Mouse (Mus musculus) adrenal gland, adult 18-20 months (tissue): ENCODE data around the gene Dsn1. TPM values are rescaled to one million over a fixed set of nuclear protein-coding genes. Genes with fewer than 3 reads are reported as not detected.

Source experiments
- DNase-seq, 2 experiments: peaks; one replicate each; pipeline ENCODE4 v3.0.0; 2021 to 2022; ENCODE audit warnings: low spot score in 2 of 2
- total RNA-seq, 2 experiments: library from RNA; stranded (reverse); gene quantifications; 1 replicate in 1 of 2; 2 replicates in 1 of 2; pipeline ENCODE4 v1.2.3; 2021

Dsn1 gene
- total RNA-seq, 2 experiments from 2014 or later, result 2.8 to 3.8 TPM

- DNase-seq, result no peak
Observed at GRCm38 (mm10) chr2:156973316-156974100, 33.4 kb downstream of the Dsn1 start.

DNA sequence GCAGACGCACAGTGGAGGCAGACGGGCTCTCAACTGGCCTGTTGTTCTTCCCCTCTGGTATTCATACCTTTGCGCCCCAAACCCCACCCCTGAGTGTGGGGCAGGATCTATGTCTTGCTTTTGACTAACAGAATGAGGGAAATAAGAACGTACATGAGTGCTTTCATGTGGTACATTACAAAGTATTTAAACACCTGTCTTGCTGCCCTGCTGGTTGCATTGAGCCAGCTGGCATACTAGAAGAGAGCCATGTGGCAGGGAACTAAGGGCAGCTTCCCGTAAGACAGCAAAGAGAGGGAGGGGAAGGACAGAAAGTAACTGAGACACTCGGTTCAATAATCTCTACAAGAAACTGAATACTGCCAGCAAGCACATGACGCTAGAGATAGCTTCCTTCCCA is 36.7 kb downstream of the Dsn1 start:
- no peak for DNase-seq

DNA sequence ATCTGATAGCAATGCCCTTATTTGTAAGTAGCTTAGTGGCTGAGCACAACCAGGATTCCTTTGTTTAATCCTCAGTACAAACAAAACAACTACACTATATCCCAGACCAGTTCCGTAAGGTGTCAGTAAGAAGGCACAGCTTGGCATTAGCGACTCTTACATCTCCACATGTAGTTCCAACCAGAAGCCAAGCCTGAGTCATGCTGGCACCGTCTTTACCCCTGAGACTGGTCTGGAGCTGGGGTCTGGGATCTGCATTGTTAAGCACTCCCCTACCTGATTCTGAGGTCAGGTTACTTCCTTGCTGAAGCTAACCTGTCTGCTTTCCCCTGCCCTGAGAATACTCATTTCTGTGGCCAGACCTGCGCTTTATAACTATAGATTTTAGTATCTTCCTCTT is 38.5 kb downstream of the Dsn1 start:
- DNase-seq, result no peak

GRCm38 (mm10) chr2:156967388-156967787 is 39.6 kb downstream of the Dsn1 start:
- DNase-seq, result no peak

GRCm38 (mm10) chr2:156963891-156964290 is 43.1 kb downstream of the Dsn1 start:
- no peak for DNase-seq

GRCm38 (mm10) chr2:156958496-156959252 is 48.3 kb downstream of the Dsn1 start:
- no peak for DNase-seq

DNA sequence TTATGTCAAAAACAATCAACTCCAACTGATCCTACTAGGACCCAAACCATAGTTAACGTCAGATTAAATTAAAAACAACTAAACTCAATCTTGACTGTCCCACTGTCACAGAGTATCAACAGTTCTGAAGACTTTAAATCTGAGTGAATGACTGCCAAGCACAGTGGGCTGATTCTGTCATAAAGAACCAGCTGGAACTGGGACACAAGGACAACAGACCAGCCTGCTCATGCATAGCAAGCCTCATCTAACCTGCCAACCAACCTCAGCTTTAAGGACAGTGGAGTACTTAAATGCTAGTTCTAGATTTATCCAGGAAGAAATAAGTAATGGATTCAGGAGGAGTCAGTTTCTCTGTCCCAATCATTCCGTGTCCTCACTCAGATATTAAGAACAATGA is 49.9 kb downstream of the Dsn1 start:
- DNase-seq, result no peak

DNA sequence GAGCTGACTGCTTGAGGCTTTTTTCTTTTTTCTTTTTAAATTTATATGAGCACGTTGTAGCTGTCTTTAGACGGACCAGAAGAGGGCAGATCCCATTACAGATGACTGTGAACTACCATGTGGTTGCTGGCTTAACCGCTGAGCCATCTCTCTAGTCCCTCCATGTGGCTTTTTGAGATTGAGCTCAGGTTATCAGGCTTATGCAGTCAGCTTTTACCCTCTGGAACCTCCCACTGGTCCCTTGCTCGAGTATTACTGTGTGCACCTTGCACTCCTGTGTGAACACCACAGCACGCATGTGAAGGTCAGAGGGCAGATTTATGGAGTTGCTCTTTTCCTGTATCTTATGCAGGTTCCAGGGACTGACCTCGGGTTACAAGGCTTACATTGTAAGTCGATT is 50.6 kb downstream of the Dsn1 start:
- DNase-seq, result no peak

- DNase-seq, result no peak
Observed at GRCm38 (mm10) chr2:156954463-156954862, 52.5 kb downstream of the Dsn1 start.

DNA sequence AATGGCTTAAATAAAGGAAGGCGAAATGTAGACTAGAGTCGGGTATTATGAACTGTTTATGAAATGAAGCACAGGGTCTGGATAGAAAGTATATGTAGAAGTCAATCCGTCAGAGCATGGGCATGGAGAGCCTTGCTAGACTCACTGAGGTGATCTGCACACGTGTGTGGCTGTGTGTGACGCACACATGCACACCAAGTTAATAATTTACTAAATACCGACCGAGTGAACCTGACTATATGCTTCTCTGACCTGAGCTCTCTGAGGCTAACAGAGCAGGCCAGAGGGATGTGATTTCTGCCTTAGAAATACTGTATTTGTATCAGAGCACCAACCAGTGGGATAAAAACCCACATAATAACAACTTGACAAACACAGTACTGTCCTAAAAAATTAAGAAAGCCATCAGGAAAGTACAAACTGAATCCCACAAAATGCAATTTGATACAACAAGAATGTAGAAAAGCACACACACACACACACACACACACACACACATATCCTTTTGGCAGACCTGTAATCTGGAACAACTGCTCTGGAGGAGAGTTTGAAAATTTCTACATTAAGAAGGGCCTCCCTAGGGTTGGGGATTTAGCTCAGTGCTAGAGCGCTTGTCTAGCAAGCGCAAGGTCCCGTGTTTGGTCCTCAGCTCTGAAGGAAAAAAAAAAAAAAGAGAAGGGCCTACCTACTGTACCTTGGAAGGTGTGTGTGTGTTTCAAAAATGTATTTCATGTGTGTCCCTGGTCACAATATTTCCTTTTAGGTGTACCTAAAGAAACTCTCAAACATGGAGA is 55.5 kb downstream of the Dsn1 start:
- DNase-seq, result no peak

DNA sequence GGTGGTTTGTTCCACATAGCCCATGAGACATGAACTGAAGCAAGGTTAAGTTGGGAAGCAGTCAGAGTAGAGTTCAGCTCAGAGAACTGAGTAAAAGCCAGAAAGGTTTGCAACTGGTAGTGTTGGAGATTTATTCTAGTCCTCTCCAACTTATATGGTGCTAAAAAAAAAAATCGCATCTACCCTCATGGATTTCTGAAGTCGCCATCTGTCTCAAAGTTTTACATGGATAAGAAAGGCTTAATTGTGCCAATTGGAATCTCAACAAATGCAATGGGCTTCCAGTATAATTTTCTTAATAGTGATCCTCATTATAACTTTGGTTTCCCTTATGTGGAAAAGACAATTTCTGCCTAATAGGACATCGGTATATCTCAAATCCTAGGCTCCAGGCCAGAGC is 56.1 kb downstream of the Dsn1 start:
- no peak for DNase-seq

Other genes starting within 250 kb of the Dsn1 start
- gene Myl9, start 231.7 kb downstream of the Dsn1 start, total RNA-seq, result 10 to 100 TPM; 52.0 to 58.6 TPM
- gene Tgif2, start 167.1 kb downstream of the Dsn1 start, total RNA-seq, result 1 to 10 TPM; 2.0 to 2.1 TPM
- 1 to 10 TPM; 2.5 to 3.8 TPM for gene 4930518I15Rik, start 149.2 kb downstream of the Dsn1 start, total RNA-seq
- 100 to 1,000 TPM; 223 to 330 TPM for gene Rab5if, start 144.0 kb downstream of the Dsn1 start, total RNA-seq
- under 1 TPM in 1 of 2 experiments, not detected in 1; 0.22 TPM for gene Sla2, start 120.0 kb downstream of the Dsn1 start, total RNA-seq
- gene Ndrg3, start 15.1 kb downstream of the Dsn1 start, total RNA-seq, result 10 to 100 TPM; 61.0 to 87.7 TPM
- 10 to 100 TPM; 31.4 to 36.2 TPM for gene Soga1, start 72.1 kb upstream of the Dsn1 start, total RNA-seq
- not detected for gene Tldc2, start 79.9 kb upstream of the Dsn1 start, total RNA-seq
- 10 to 100 TPM; 19.1 to 32.1 TPM for gene Samhd1, start 128.1 kb upstream of the Dsn1 start, total RNA-seq
- 1 to 10 TPM; 2.8 to 3.7 TPM for gene Rbl1, start 197.4 kb upstream of the Dsn1 start, total RNA-seq